Mouse (Mus musculus) hindbrain, embryonic 11.5 days (tissue): ENCODE data around the gene Camk2b. TPM values are rescaled to one million over a fixed set of nuclear protein-coding genes. Genes with fewer than 3 reads are reported as not detected.
"Not testable (repeated sequence)": the region's sequence is repeated elsewhere in the genome, so short reads cannot be mapped to it uniquely, and the experiment has no call there.

Source experiments
- ATAC-seq: fragments of 200-750 bp; cut with Nextera tagmentation; 2 replicates; pipeline ENCODE4 v1.8.0; 2017; ENCODE audit warnings: mild to moderate bottlenecking, moderate TSS enrichment, moderate library complexity; ENCODE audit not compliant: low FRiP score
- DNase-seq: peaks from one replicate; pipeline ENCODE4 v3.0.0-alpha.2; 2015; ENCODE audit warnings: low spot score
- H3K27ac ChIP-seq: fragments of 300-500 bp; sonication (generic); 2 replicates; pipeline ENCODE4 v1.5.1; 2014; ENCODE audit warnings: mild to moderate bottlenecking, low read depth, low read length
- H3K27me3 ChIP-seq: fragments of 300-500 bp; sonication (generic); 2 replicates; pipeline ENCODE4 v1.6.1; 2014; ENCODE audit warnings: mild to moderate bottlenecking, low read length, moderate library complexity, mixed read lengths; ENCODE audit not compliant: control insufficient read depth, insufficient read depth
- H3K36me3 ChIP-seq: fragments of 300-500 bp; sonication (generic); 2 replicates; pipeline ENCODE4 v1.6.1; 2014; ENCODE audit warnings: mild to moderate bottlenecking, low read length, moderate library complexity, mixed read lengths; ENCODE audit not compliant: control insufficient read depth, insufficient read depth
- H3K4me1 ChIP-seq: fragments of 300-500 bp; sonication (generic); replicated peaks from 2 replicates; pipeline ENCODE4 v1.6.1; 2014; ENCODE audit warnings: low read length, mixed read lengths; ENCODE audit not compliant: control insufficient read depth, insufficient read depth
- H3K4me2 ChIP-seq: fragments of 300-500 bp; sonication (generic); replicated peaks from 2 replicates; pipeline ENCODE4 v1.6.1; 2014; ENCODE audit warnings: mild to moderate bottlenecking, low read depth, low read length
- H3K4me3 ChIP-seq: fragments of 300-500 bp; sonication (generic); 2 replicates; pipeline ENCODE4 v1.5.1; 2014; ENCODE audit warnings: low read depth, low read length
- H3K9ac ChIP-seq: fragments of 300-500 bp; sonication (generic); 2 replicates; pipeline ENCODE4 v1.6.1; 2014; ENCODE audit warnings: low read depth, low read length
- H3K9me3 ChIP-seq: fragments of 300-500 bp; sonication (generic); 2 replicates; pipeline ENCODE4 v1.6.1; 2016; ENCODE audit warnings: low read length; ENCODE audit not compliant: control insufficient read depth
- whole genome bisulfite sequencing: fragments of 180-500 bp; shearing (Covaris S2); extraction: QIAGEN DNeasy Blood & Tissue Kit; methylation state at CpG from one replicate; pipeline ENCODE4 v1.1.7; 2014; 5-methylcytosine and 5-hydroxymethylcytosine counted together
- polyA plus RNA-seq: library from polyadenylated mRNA; unstranded; fragments of >200 nt; fragmentation: Nextera tagmentation; extraction: Ambion mirVana; gene quantifications from 2 replicates; pipeline ENCODE4 v1.2.1, GENCODE M21; 2014

Camk2b gene
- polyA plus RNA-seq, 1 experiment from 2014 or later: 3.4 TPM

DNA sequence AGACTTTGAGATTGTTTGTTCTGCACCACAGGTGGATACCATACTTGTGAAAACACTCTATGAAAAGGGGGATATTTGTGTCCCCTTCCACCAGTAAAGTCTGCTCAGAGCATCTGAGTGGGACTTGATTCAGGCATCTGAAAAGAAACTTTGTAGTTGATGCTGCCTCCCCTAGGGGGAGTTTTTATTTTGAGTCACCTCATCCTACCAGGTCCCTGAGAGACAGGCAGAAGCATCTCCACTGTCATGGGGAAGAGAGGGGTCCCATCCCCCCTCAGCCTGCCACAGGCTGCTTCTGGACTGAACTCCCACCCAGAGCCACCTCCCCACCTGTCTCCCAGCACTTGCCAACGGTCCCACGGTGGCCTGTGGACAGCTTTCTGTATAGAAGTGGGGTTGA is 52.8 kb downstream of the Camk2b start:
- Histone ChIP-seq H3K4me2 (no peak overlapping the region), H3K9ac (no peak overlapping the region), H3K4me1 (no peaks in the 10 kb centered on the region), H3K27ac (no peak overlapping the region), H3K9me3 (no peaks in the 10 kb centered on the region), H3K36me3 (no peaks in the 10 kb centered on the region), H3K4me3 (no peak overlapping the region), H3K27me3 (no peaks in the 10 kb centered on the region)
- WGBS: 56% methylated on average over 2 of the region's 2 CpGs
- no peak for ATAC-seq
- no peak for DNase-seq

DNA sequence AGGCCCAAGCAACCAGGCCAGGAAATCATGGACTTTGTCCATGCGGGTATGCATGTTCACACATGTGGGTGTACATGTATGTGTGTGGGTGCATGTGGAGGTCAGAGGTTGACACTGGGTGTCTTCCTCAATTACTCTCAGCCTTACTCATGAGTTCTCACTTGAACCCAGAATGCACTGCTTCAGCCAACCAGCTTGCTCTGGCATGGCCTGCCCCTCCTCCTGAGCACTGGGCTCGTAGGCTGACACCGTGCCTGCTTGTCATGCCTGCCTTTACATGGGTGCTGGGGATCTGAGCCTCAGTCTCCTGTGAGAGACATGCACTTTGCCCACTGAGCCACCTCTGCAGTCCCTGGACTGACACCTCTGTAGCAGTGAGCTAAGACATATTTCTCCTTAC is 54.3 kb downstream of the Camk2b start:
- WGBS: 95% methylated on average over 3 of the region's 3 CpGs
- H3K9ac ChIP-seq: no peak overlapping the region
- H3K4me1 ChIP-seq: no peaks in the 10 kb centered on the region
- H3K27me3 ChIP-seq: no peaks in the 10 kb centered on the region
- ATAC-seq (no peak), DNase-seq (no peak)
- H3K9me3 ChIP-seq: no peaks in the 10 kb centered on the region
- no peak overlapping the region for H3K4me3 ChIP-seq
- no peak overlapping the region for H3K27ac ChIP-seq
- H3K36me3 ChIP-seq: no peaks in the 10 kb centered on the region
- no peak overlapping the region for H3K4me2 ChIP-seq

DNA sequence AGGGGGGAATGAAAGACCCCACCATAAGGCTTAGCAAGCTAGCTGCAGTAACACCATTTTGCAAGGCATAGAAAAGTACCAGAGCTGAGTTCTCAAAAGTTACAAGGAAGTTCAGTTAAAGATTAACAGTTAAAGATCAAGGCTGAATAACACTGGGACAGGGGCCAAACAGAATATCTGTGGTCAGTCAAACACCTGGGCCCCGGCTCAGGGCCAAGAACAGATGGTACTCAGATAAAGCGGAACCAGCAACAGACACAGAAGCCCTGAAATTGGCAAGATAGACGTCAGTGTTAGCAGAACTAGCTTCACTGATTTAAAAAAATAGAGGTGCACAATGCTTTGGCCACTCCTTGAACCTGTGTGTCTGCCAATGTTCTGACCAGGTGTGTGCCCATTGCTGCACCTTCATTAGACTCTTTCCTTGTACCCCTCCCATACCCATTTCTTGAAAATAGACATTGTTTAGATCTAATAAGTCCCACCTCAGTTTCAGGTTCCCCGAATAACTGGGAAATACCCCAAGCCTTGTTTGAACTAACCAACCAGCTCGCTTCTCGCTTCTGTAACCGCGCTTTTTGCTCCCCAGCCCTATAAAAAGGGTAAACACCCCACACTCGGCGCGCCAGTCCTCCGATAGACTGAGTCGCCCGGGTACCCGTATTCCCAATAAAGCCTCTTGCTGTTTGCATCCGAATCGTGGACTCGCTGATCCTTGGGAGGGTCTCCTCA is 55.2 kb downstream of the Camk2b start:
- not testable (repeated sequence) for H3K9ac ChIP-seq, H3K4me1 ChIP-seq, H3K27ac ChIP-seq, ATAC-seq, H3K27me3 ChIP-seq, H3K4me3 ChIP-seq, H3K4me2 ChIP-seq, H3K36me3 ChIP-seq, H3K9me3 ChIP-seq, DNase-seq
- WGBS: no CpG with 5 or more reads among the region's 18 CpGs

DNA sequence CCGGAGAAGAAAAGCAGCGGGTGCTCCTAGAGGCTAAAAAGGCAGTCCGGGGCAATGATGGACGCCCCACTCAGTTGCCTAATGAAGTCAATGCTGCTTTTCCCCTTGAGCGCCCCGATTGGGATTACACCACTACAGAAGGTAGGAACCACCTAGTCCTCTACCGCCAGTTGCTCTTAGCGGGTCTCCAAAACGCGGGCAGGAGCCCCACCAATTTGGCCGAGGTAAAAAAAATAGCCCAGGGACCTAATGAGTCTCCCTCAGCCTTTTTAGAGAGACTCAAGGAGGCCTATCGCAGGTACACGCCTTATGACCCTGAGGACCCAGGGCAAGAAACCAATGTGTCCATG is 58.4 kb downstream of the Camk2b start:
- DNase-seq, H3K4me2 ChIP-seq, ATAC-seq, H3K27me3 ChIP-seq, H3K4me1 ChIP-seq, H3K27ac ChIP-seq, H3K9me3 ChIP-seq, H3K4me3 ChIP-seq, H3K36me3 ChIP-seq, H3K9ac ChIP-seq: not testable (repeated sequence)
- 21% methylated on average over 9 of the region's 13 CpGs for WGBS

DNA sequence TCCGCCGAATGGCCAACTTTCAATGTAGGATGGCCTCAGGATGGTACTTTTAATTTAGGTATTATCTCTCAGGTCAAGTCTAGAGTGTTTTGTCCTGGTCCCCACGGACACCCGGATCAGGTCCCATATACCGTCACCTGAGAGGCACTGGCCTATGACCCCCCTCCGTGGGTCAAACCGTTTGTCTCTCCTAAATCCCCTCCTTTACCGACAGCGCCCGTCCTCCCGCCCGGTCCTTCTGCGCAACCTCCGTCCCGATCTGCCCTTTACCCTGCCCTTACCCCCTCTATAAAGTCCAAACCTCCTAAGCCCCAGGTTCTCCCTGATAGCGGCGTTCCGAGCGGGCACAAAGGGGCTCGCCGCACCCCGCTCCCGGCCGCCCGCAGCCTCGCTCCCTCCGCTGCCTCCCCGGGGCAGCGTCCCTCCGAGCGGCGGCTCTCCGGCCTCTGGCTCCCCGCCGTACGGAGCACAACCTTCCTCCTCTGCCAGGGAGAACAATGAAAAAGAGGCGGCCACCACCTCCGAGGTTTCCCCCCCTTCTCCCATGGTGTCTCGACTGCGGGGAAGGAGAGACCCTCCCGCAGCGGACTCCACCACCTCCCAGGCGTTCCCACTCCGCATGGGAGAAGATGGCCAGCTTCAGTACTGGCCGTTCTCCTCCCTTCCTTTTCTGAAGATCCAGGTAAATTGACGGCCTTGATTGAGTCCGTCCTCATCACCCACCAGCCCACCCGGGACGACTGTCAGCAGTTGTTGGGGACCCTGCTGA is 59.0 kb downstream of the Camk2b start:
- peak overlapping the region; percentile 31; the same call in 1 of the 2 replicates for H3K9ac ChIP-seq
- H3K27ac ChIP-seq, H3K4me1 ChIP-seq, H3K9me3 ChIP-seq, H3K27me3 ChIP-seq, H3K36me3 ChIP-seq: not testable (repeated sequence)
- peak; percentile 49 for DNase-seq
- H3K4me2 ChIP-seq: peak overlapping the region; percentile 52
- 4% methylated on average over 22 of the region's 49 CpGs for WGBS
- peak; percentile 73 for ATAC-seq
- peak overlapping the region; percentile 32 for H3K4me3 ChIP-seq

DNA sequence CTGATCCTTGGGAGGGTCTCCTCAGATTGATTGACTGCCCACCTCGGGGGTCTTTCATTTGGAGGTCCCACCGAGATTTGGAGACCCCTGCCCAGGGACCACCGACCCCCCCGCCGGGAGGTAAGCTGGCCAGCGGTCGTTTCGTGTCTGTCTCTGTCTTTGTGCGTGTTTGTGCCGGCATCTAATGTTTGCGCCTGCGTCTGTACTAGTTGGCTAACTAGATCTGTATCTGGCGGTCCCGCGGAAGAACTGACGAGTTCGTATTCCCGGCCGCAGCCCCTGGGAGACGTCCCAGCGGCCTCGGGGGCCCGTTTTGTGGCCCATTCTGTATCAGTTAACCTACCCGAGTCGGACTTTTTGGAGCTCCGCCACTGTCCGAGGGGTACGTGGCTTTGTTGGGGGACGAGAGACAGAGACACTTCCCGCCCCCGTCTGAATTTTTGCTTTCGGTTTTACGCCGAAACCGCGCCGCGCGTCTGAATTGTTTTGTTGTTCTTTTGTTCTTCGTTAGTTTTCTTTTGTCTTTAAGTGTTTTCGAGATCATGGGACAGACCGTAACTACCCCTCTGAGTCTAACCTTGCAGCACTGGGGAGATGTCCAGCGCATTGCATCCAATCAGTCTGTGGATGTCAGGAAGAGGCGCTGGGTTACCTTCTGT is 59.7 kb downstream of the Camk2b start:
- H3K4me1 ChIP-seq, DNase-seq, H3K36me3 ChIP-seq, H3K27ac ChIP-seq, H3K27me3 ChIP-seq, H3K9me3 ChIP-seq, H3K9ac ChIP-seq, ATAC-seq: not testable (repeated sequence)
- peak overlapping the region; percentile 32 for H3K4me3 ChIP-seq
- WGBS: 3% methylated on average over 30 of the region's 44 CpGs
- peak overlapping the region; percentile 52 for H3K4me2 ChIP-seq

DNA sequence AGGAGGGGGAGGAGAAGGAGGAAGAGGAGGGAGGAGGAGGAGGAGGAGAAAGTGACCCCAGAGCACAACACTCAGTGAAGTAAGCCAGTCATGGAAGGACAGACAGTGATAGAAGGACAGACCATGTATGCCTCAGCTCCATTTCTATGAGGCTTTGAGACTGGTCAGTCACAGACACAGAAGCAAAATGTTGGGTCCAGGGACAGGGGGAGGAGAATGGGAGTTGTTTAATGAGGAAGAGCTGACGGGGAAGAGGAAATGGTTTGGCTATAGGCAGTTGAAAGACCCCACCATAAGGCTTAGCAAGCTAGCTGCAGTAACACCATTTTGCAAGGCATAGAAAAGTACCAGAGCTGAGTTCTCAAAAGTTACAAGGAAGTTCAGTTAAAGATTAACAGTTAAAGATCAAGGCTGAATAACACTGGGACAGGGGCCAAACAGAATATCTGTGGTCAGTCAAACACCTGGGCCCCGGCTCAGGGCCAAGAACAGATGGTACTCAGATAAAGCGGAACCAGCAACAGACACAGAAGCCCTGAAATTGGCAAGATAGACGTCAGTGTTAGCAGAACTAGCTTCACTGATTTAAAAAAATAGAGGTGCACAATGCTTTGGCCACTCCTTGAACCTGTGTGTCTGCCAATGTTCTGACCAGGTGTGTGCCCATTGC is 60.7 kb downstream of the Camk2b start:
- 60% methylated on average over 1 of the region's 4 CpGs for whole genome bisulfite sequencing
- ATAC-seq: not testable (repeated sequence)
- DNase-seq: peak; percentile 20

DNA sequence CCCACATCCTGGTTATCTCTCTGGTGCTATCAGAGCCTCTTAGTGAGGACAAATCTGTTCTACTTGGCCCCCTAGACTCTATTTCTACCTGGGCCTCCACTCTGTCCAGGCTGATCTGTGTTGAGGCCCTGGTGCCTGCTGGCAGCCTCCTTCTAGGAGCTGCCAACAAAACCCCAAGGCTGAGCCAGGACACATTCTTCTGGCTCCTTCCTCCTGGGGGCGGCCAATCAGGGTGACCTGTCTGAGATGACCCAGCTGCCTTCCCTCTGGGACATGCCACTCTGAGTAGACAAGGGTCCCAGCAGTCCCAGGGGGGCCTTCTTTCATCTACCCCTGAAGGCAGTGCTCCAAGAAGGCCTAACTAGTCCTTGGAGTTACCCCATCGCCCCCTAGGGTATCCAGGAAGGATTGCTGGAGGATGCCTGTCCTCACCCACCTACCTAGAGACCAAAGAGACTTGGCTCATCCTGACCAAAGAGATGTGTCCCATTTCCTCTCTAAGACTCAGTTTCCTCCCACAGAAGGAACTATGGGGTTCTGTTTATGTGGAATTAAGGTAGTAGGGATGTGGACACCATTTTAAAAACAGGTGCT is 63.0 kb downstream of the Camk2b start:
- Histone ChIP-seq H3K27ac (no peak overlapping the region), H3K27me3 (0 out of 2 replicates have a peak, but pooled peaks cover 3% of the 10 kb centered on the region), H3K9ac (no peak overlapping the region), H3K9me3 (no peaks in the 10 kb centered on the region), H3K36me3 (no peaks in the 10 kb centered on the region), H3K4me1 (peaks cover 6% of the 10 kb centered on the region), H3K4me3 (no peak overlapping the region), H3K4me2 (no peak overlapping the region)
- 38% methylated on average over 2 of the region's 2 CpGs for WGBS
- DNase-seq (no peak), ATAC-seq (no peak)

More for the DNA sequence above, 60.7 kb downstream of the Camk2b start:
- not testable (repeated sequence) for H3K27ac ChIP-seq, H3K4me1 ChIP-seq, H3K9me3 ChIP-seq, H3K9ac ChIP-seq, H3K36me3 ChIP-seq, H3K4me3 ChIP-seq, H3K4me2 ChIP-seq, H3K27me3 ChIP-seq
